Mouse (Mus musculus): ENCODE measurements around the gene Adamts1. TPM values are rescaled to one million over a fixed set of nuclear protein-coding genes. Genes with fewer than 3 reads are reported as not detected.

Gene Adamts1
- polyA plus RNA-seq (2014; fragmentation: Illumina TruSeq; extraction: RNeasy Lipid Tissue Mini Kit (QIAGEN cat#74804)): 23.7 TPM

DNA sequence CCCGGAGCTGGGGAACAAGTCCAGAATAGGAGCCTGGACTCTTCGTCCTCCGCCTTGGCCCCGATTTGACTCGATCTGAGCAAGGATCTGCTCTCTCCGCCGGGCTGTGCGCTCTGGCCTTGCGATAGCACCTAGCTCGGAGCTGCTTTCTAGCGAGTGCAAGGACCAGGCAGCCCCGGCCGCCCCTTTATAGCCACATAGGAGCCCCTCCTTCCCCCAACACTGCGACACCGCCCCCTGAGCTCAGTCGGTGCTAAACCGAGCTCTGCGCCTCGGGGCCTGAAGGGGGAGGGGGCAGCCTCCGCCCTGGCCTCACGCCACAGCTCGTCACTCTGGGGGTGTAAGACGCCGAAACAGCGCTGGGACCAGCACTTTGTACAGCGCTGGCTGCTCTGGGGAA, at the start of gene Adamts1:
Adamts1 (minus strand) TSS at position 160 of the 400 bp plus-strand sequence.

Other genes with a start within 250 kb of the Adamts1 start
- 35.2 TPM for gene Cyyr1, start 249.7 kb downstream of the Adamts1 start, polyA plus RNA-seq (2014; fragmentation: Illumina TruSeq; extraction: RNeasy Lipid Tissue Mini Kit (QIAGEN cat#74804))
- 30.7 TPM for gene Adamts5, start 98.7 kb upstream of the Adamts1 start, polyA plus RNA-seq (2014; fragmentation: Illumina TruSeq; extraction: RNeasy Lipid Tissue Mini Kit (QIAGEN cat#74804))